27 mouse cellular contexts compared by ENCODE assay signal in genomic region chr7:132555911-132556310, GRCm38 (mm10). TPM values are rescaled to one million over a fixed set of nuclear protein-coding genes. Genes with fewer than 3 reads are reported as not detected.
DNase-seq lines count a peak whose midpoint lies in the region; ATAC-seq and TF ChIP-seq lines count a peak whose summit lies in the region.
"Had no signal": no experiment of that assay in that cellular context is flagged by ENCODE, and none has a peak within 500 bp of the region (broad histone marks: within the 10 kb centered on the region; RNA-seq: fewer than 3 reads in every experiment).

No protein-coding gene starts in this region.

- H3K36me3 ChIP-seq in CH12.LX (replicated peaks in 1 of 2; ENCODE audit: control insufficient read depth in 1 of 2, insufficient read depth in 1 of 2, low read length in 1 of 2) = peaks cover 33 to 49% of the 10 kb centered on the region in 2 experiments
- H3K36me3 ChIP-seq in intestine, embryonic 16.5 days (ENCODE audit: control insufficient read depth, insufficient read depth, low read length) = peaks cover 16% of the 10 kb centered on the region
- H3K36me3 ChIP-seq in heart, adult 2 months (ENCODE audit: control insufficient read depth, insufficient read depth, low read length) = peaks cover 19% of the 10 kb centered on the region

- H3K4me2 ChIP-seq in CH12.LX (ENCODE audit: insufficient read depth, low read depth, poor library complexity, severe bottlenecking) = no peak overlapping the region
- H3K4me2 ChIP-seq in intestine, embryonic 16.5 days (ENCODE audit: low read depth, low read length) = no peak overlapping the region
- H3K4me2 ChIP-seq: embryonic facial prominence, embryonic 12.5 days; forebrain, embryonic 13.5 days; forebrain, embryonic 15.5 days had no signal

- DNase-seq in CH12.LX (ENCODE audit: extremely low read depth) = no peak
- DNase-seq in brain, embryonic 14.5 days (ENCODE audit: low read depth) = peak; percentile 20
- peak; percentile 58 for DNase-seq in yolk sac, embryonic 10.5 days (ENCODE audit: low spot score)
- no peak for DNase-seq in heart, adult 2 months
- no peak for DNase-seq in adrenal gland, adult (ENCODE audit: inconsistent age in 2 of 2, low spot score in 1 of 2)
- DNase-seq: adrenal gland, adult 2 months; adrenal gland, postnatal 10 days; adrenal gland, postnatal 25 days; cerebellum, adult 11-12 months; cerebellum, adult 2 months; cerebellum, adult 9-10 months; cerebellum, postnatal 10 days; cerebellum, postnatal 25 days; forebrain, postnatal 0 days had no signal

- in situ Hi-C loops in CH12.LX (cut with MboI; ENCODE audit: low pct_ligation_motif_present, low pct_unique_long_range_greater_than_20kb, low sequenced_read_pairs) = no loop called here

- dilution Hi-C loops in CH12.LX (cut with MboI; ENCODE audit: extremely low pct_ligation_motif_present, extremely low pct_unique_long_range_greater_than_20kb, low sequenced_read_pairs) = no loop called here

- no peak for TF ChIP-seq RAD21 in CH12.LX (IDR thresholded peaks at IDR 0.05; ENCODE audit: low read depth, low read length)

- H3K9ac ChIP-seq in CH12.LX (ENCODE audit: insufficient read depth, low read depth) = no peak overlapping the region
- H3K9ac ChIP-seq in intestine, embryonic 16.5 days (ENCODE audit: low read depth, low read length) = no peak overlapping the region
- no peak overlapping the region for H3K9ac ChIP-seq in heart, adult 2 months (ENCODE audit: low read depth, low read length)
- H3K9ac ChIP-seq: embryonic facial prominence, embryonic 12.5 days; forebrain, embryonic 13.5 days; forebrain, embryonic 15.5 days; forebrain, postnatal 0 days had no signal

- no peaks in the 10 kb centered on the region for H3K79me2 ChIP-seq in CH12.LX (replicated peaks; ENCODE audit: control insufficient read depth, extremely low read depth, insufficient read depth, poor library complexity, severe bottlenecking)
- no peaks in the 10 kb centered on the region for H3K79me2 ChIP-seq in heart, adult 2 months (replicated peaks; ENCODE audit: control insufficient read depth, insufficient read depth, low read length)

- TF ChIP-seq POLR2A in CH12.LX (IDR thresholded peaks at IDR 0.05; ENCODE audit: low read depth, low read length) = no peak
- no peak for TF ChIP-seq POLR2A in brain, embryonic 14.5 days (IDR thresholded peaks at IDR 0.05; ENCODE audit: borderline replicate concordance, extremely low read depth, insufficient read depth, insufficient read length, poor library complexity, severe bottlenecking)
- no peak for TF ChIP-seq POLR2A in heart, adult 2 months (IDR thresholded peaks at IDR 0.05; ENCODE audit: insufficient read depth, low read depth, low read length)

- no peak overlapping the region for H3K4me3 ChIP-seq in CH12.LX (replicated peaks in 1 of 3; ENCODE audit: low read depth in 2 of 3, low read length in 2 of 3, poor library complexity in 1 of 3)
- no peak overlapping the region for H3K4me3 ChIP-seq in intestine, embryonic 16.5 days (ENCODE audit: low read length)
- H3K4me3 ChIP-seq in heart, adult 2 months = no peak overlapping the region
- H3K4me3 ChIP-seq: embryonic facial prominence, embryonic 10.5 days; embryonic facial prominence, embryonic 12.5 days; forebrain, embryonic 13.5 days; forebrain, embryonic 15.5 days had no signal

- H3K27me3 ChIP-seq in CH12.LX (replicated peaks) = peaks cover 2% of the 10 kb centered on the region
- H3K27me3 ChIP-seq in intestine, embryonic 16.5 days (replicated peaks; ENCODE audit: control insufficient read depth, insufficient read depth, low read length) = no peaks in the 10 kb centered on the region
- H3K27me3 ChIP-seq in heart, adult 2 months (ENCODE audit: control insufficient read depth, insufficient read depth, low read length) = no peaks in the 10 kb centered on the region
- H3K27me3 ChIP-seq: embryonic facial prominence, embryonic 12.5 days; forebrain, embryonic 13.5 days; forebrain, embryonic 15.5 days; Patski had no signal

- 31% methylated on average over 4 of the region's 4 CpGs for WGBS in intestine, embryonic 16.5 days
- 56% methylated on average over 4 of the region's 4 CpGs for WGBS in heart, adult 2 months

- intact Hi-C loops in heart, adult 2 months (cut with DNase I) = loop anchor here (10.0 kb wide), 1 partner anchor 1011 kb away; the partner anchor contains the start of genes Hmx2 and Hmx3

- H3K4me1 ChIP-seq in CH12.LX (ENCODE audit: control insufficient read depth in 1 of 2, insufficient read depth in 2 of 2) = peaks cover 0 to 11% of the 10 kb centered on the region in 2 experiments; a peak in 2 of 4 replicates
- H3K4me1 ChIP-seq in intestine, embryonic 16.5 days (ENCODE audit: control insufficient read depth, insufficient read depth, low read length) = no peaks in the 10 kb centered on the region; the same call in 1 of the 2 replicates
- peaks cover 17% of the 10 kb centered on the region for H3K4me1 ChIP-seq in heart, adult 2 months (ENCODE audit: control insufficient read depth, insufficient read depth, low read length)
- H3K4me1 ChIP-seq: embryonic facial prominence, embryonic 12.5 days; forebrain, embryonic 13.5 days had no signal

- no peaks in the 10 kb centered on the region for H3K9me3 ChIP-seq in CH12.LX (replicated peaks; ENCODE audit: low read length)
- H3K9me3 ChIP-seq in intestine, embryonic 16.5 days (ENCODE audit: control insufficient read depth, low read length) = no peaks in the 10 kb centered on the region
- H3K9me3 ChIP-seq: embryonic facial prominence, embryonic 10.5 days; embryonic facial prominence, embryonic 12.5 days; forebrain, embryonic 13.5 days; forebrain, embryonic 15.5 days; G1E had no signal

- no peak for TF ChIP-seq CTCF in CH12.LX (conservative IDR thresholded peaks at IDR 0.05 in 1 of 2, IDR thresholded peaks at IDR 0.05 in 1 of 2; ENCODE audit: low read depth in 2 of 2, low read length in 2 of 2)
- TF ChIP-seq CTCF in brain, embryonic 14.5 days (IDR thresholded peaks at IDR 0.05; ENCODE audit: borderline replicate concordance, extremely low read depth, insufficient read depth, insufficient read length) = no peak
- TF ChIP-seq CTCF in heart, adult 2 months (IDR thresholded peaks at IDR 0.05) = no peak

- ATAC-seq in intestine, embryonic 16.5 days = peak; percentile 30
- no peak for ATAC-seq in granulocyte monocyte progenitor cell, adult 5-6 weeks (replicated peaks; ENCODE audit: poor library complexity, severe bottlenecking)
- ATAC-seq: activated CD4-positive, CD25-positive, alpha-beta regulatory T cell, adult 4 months; forebrain, embryonic 13.5 days; forebrain, embryonic 15.5 days; forebrain, postnatal 0 days; Patski had no signal

- TF ChIP-seq EP300 in CH12.LX (IDR thresholded peaks at IDR 0.05; ENCODE audit: low read length) = no peak
- no peak for TF ChIP-seq EP300 in heart, adult 2 months (IDR thresholded peaks at IDR 0.05; ENCODE audit: insufficient read depth, low read depth, low read length)

- no peak overlapping the region for H3K27ac ChIP-seq in CH12.LX (ENCODE audit: insufficient read depth, low read depth)
- 0 out of 2 replicates have a peak overlapping the region, but pooled peaks have one; percentile 19 for H3K27ac ChIP-seq in intestine, embryonic 16.5 days (ENCODE audit: low read length)
- H3K27ac ChIP-seq in heart, adult 2 months = no peak overlapping the region
- H3K27ac ChIP-seq: embryonic facial prominence, embryonic 10.5 days; embryonic facial prominence, embryonic 12.5 days; forebrain, embryonic 13.5 days; forebrain, embryonic 15.5 days had no signal

TF ChIP-seq in CH12.LX, 34 proteins besides CTCF, POLR2A, EP300 and RAD21:
- TF ChIP-seq CHD1 (IDR thresholded peaks at IDR 0.05; ENCODE audit: low read depth, low read length) (no peak), CHD2 (IDR thresholded peaks at IDR 0.05; ENCODE audit: low read length) (peak; percentile 63)

RNA-seq across cellular contexts. Expression of gene Oat, which starts 20.3 kb away (rescaled TPM):
- total RNA-seq in CH12.LX (2012; rRNA removed) (104 and 114 TPM in 2 replicates), CH12.LX (2014; rRNA removed) (202 and 204 TPM in 2 replicates)
- 79.5 and 87.6 TPM in 2 replicates for polyA plus RNA-seq in CH12.LX (2012; ENCODE audit: insufficient read length, low read depth)
- polyA plus RNA-seq in brain, embryonic 14.5 days (2012; rRNA removed) = 59.2 and 63.8 TPM in 2 replicates
- polyA plus RNA-seq in intestine, embryonic 16.5 days (2015; fragmentation: Nextera tagmentation; extraction: Ambion mirVana) = 1,956 and 2,187 TPM in 2 replicates
- 100 to 1,000 TPM; 161 to 197 TPM for total RNA-seq in heart, adult 2 months (2021)
- 170 and 253 TPM in 2 replicates for polyA plus RNA-seq in heart, adult 2 months (2012; rRNA removed)
- total RNA-seq in granulocyte monocyte progenitor cell, adult 5-6 weeks (2014; fragmentation: Nextera tagmentation) = 85.2 and 105 TPM in 2 replicates
- total RNA-seq in granulocyte monocyte progenitor cell, adult 5-6 weeks (2017) = 97.3 and 99.4 TPM in 2 replicates

RNA-seq across cellular contexts. Expression of gene Nkx1-2, which starts 43.5 kb away (rescaled TPM):
- total RNA-seq in CH12.LX (2012; rRNA removed) (0.04 TPM in 1 of 2 replicates, not detected in the other), CH12.LX (2014; rRNA removed) (not detected in 2 replicates)
- not detected in 2 replicates for polyA plus RNA-seq in CH12.LX (2012; ENCODE audit: insufficient read length, low read depth)
- polyA plus RNA-seq in brain, embryonic 14.5 days (2012; rRNA removed) = 0.43 and 0.88 TPM in 2 replicates
- 0.59 and 0.70 TPM in 2 replicates for polyA plus RNA-seq in intestine, embryonic 16.5 days (2015; fragmentation: Nextera tagmentation; extraction: Ambion mirVana)
- not detected for total RNA-seq in heart, adult 2 months (2021)
- polyA plus RNA-seq in heart, adult 2 months (2012; rRNA removed) = not detected in 2 replicates
- total RNA-seq in granulocyte monocyte progenitor cell, adult 5-6 weeks (2014; fragmentation: Nextera tagmentation) = not detected in 2 replicates
- total RNA-seq in granulocyte monocyte progenitor cell, adult 5-6 weeks (2017) = not detected in 2 replicates
- total RNA-seq: adrenal gland, adult 2 months; adrenal gland, postnatal 25 days; adrenal gland, postnatal 4 days; forebrain, postnatal 0 days had no signal
- polyA plus RNA-seq: activated CD4-positive, CD25-positive, alpha-beta regulatory T cell, adult 4 months; adrenal gland, adult 2 months; C2C12; cerebellum, adult 2 months; embryonic facial prominence, embryonic 14.5 days; forebrain, embryonic 11.5 days; forebrain, postnatal 0 days; G1E had no signal

RNA-seq across cellular contexts. Expression of gene Lhpp, which starts 54.5 kb away (rescaled TPM):
- total RNA-seq in CH12.LX (2012; rRNA removed) (7.8 and 9.2 TPM in 2 replicates), CH12.LX (2014; rRNA removed) (13.8 and 14.6 TPM in 2 replicates)
- polyA plus RNA-seq in CH12.LX (2012; ENCODE audit: insufficient read length, low read depth) = 15.4 and 16.5 TPM in 2 replicates
- 27.4 and 33.8 TPM in 2 replicates for polyA plus RNA-seq in brain, embryonic 14.5 days (2012; rRNA removed)
- polyA plus RNA-seq in intestine, embryonic 16.5 days (2015; fragmentation: Nextera tagmentation; extraction: Ambion mirVana) = 47.8 and 54.7 TPM in 2 replicates
- 10 to 100 TPM; 13.8 to 13.9 TPM for total RNA-seq in heart, adult 2 months (2021)
- 22.0 and 26.6 TPM in 2 replicates for polyA plus RNA-seq in heart, adult 2 months (2012; rRNA removed)
- 11.5 and 13.8 TPM in 2 replicates for total RNA-seq in granulocyte monocyte progenitor cell, adult 5-6 weeks (2014; fragmentation: Nextera tagmentation)
- 7.3 and 9.3 TPM in 2 replicates for total RNA-seq in granulocyte monocyte progenitor cell, adult 5-6 weeks (2017)

Comparison
In these comparisons a context has a peak if more than half of its experiments do, and no peak if none do; other contexts are left out.
1. DNase-seq: peak in brain, embryonic 14.5 days (single experiment) and yolk sac, embryonic 10.5 days (single experiment); none in CH12.LX (single experiment), heart, adult 2 months (0 of 2) and adrenal gland, adult (0 of 2).